Mouse (Mus musculus): ENCODE data around the gene Kcne3. TPM values are rescaled to one million over a fixed set of nuclear protein-coding genes. Genes with fewer than 3 reads are reported as not detected.

Gene Kcne3
- total and polyA plus RNA-seq, 2 experiments from 2014 or later, result 0.27 TPM; not detected in 1

- H3K4me2 ChIP-seq (ENCODE audit: low read depth, low read length, poor library complexity, severe bottlenecking), result peak overlapping the region; percentile 15; the same call in 1 of the 2 replicates
- DNase-seq (ENCODE audit: low spot score) (peak; percentile 24), ATAC-seq (ENCODE audit: low FRiP score) (peak; percentile 64)
- H3K36me3 ChIP-seq (ENCODE audit: insufficient read depth, low read length), result no peaks in the 10 kb centered on the region
- H3K27me3 ChIP-seq (ENCODE audit: insufficient read depth, low read length), result no peaks in the 10 kb centered on the region
- TF ChIP-seq CTCF (IDR thresholded peaks at IDR 0.05), result no peak
- no peak overlapping the region for H3K9ac ChIP-seq (replicated peaks; ENCODE audit: low read length, poor library complexity, severe bottlenecking)
- H3K27ac ChIP-seq (ENCODE audit: low read depth, low read length), result peak overlapping the region; percentile 82
- H3K4me3 ChIP-seq (ENCODE audit: low read depth, low read length), result no peak overlapping the region
- H3K4me1 ChIP-seq (ENCODE audit: insufficient read depth, low read length), result peaks cover 17% of the 10 kb centered on the region; the same call in 1 of the 2 replicates
- H3K9me3 ChIP-seq (ENCODE audit: low read length), result no peaks in the 10 kb centered on the region
- 42% methylated on average over 9 of the region's 9 CpGs for WGBS
Measured at GRCm38 (mm10) chr7:100216601-100217565, 40.6 kb downstream of the Kcne3 start.

GRCm38 (mm10) chr7:100227158-100227875, 51.0 kb downstream of the Kcne3 start, which contains the start of gene Pgm2l1:
Gene Pgm2l1 (plus strand): TSS chr7:100227394.
- ATAC-seq (ENCODE audit: low FRiP score), result peak; percentile 94
- Histone ChIP-seq H3K4me1 (ENCODE audit: insufficient read depth, low read length) (no peaks in the 10 kb centered on the region), H3K36me3 (ENCODE audit: insufficient read depth, low read length) (no peaks in the 10 kb centered on the region), H3K27ac (ENCODE audit: low read depth, low read length) (peak within 1 kb of the TSS; percentile 92), H3K4me2 (ENCODE audit: low read depth, low read length, poor library complexity, severe bottlenecking) (peak within 1 kb of the TSS; percentile 63), H3K9ac (replicated peaks; ENCODE audit: low read length, poor library complexity, severe bottlenecking) (peak within 1 kb of the TSS; percentile 67), H3K9me3 (ENCODE audit: low read length) (no peaks in the 10 kb centered on the region), H3K27me3 (ENCODE audit: insufficient read depth, low read length) (no peaks in the 10 kb centered on the region), H3K4me3 (ENCODE audit: low read depth, low read length) (peak within 1 kb of the TSS; percentile 90)
- under 1% methylated on average over 38 of the region's 72 CpGs for WGBS
- TF ChIP-seq CTCF (IDR thresholded peaks at IDR 0.05), result peak; percentile 22; the same call in 1 of the 2 replicates
- DNase-seq (ENCODE audit: low spot score), result peak; percentile 96

- no peak for TF ChIP-seq CTCF (IDR thresholded peaks at IDR 0.05)
Measured at GRCm38 (mm10) chr7:100227896-100228525, 51.7 kb downstream of the Kcne3 start.

GRCm38 (mm10) chr7:100228957-100229356, 52.7 kb downstream of the Kcne3 start:
- Histone ChIP-seq H3K36me3 (ENCODE audit: insufficient read depth, low read length) (no peaks in the 10 kb centered on the region), H3K4me2 (ENCODE audit: low read depth, low read length, poor library complexity, severe bottlenecking) (peak overlapping the region; percentile 63), H3K9me3 (ENCODE audit: low read length) (no peaks in the 10 kb centered on the region), H3K9ac (replicated peaks; ENCODE audit: low read length, poor library complexity, severe bottlenecking) (peak overlapping the region; percentile 67), H3K27me3 (ENCODE audit: insufficient read depth, low read length) (no peaks in the 10 kb centered on the region), H3K4me3 (ENCODE audit: low read depth, low read length) (peak overlapping the region; percentile 90), H3K4me1 (ENCODE audit: insufficient read depth, low read length) (no peaks in the 10 kb centered on the region), H3K27ac (ENCODE audit: low read depth, low read length) (peak overlapping the region; percentile 92; the same call in 1 of the 2 replicates)
- TF ChIP-seq CTCF (IDR thresholded peaks at IDR 0.05), result no peak
- WGBS, result 57% methylated on average over 3 of the region's 3 CpGs
- DNase-seq (ENCODE audit: low spot score) (no peak), ATAC-seq (ENCODE audit: low FRiP score) (no peak)

More at GRCm38 (mm10) chr7:100227896-100228525, 51.7 kb downstream of the Kcne3 start:
- H3K27ac ChIP-seq (ENCODE audit: low read depth, low read length), result peak overlapping the region; percentile 92
- H3K4me3 ChIP-seq (ENCODE audit: low read depth, low read length), result peak overlapping the region; percentile 90
- H3K9ac ChIP-seq (replicated peaks; ENCODE audit: low read length, poor library complexity, severe bottlenecking), result peak overlapping the region; percentile 67
- H3K4me1 ChIP-seq (ENCODE audit: insufficient read depth, low read length), result no peaks in the 10 kb centered on the region
- peak; percentile 33 for DNase-seq (ENCODE audit: low spot score)
- no peaks in the 10 kb centered on the region for H3K36me3 ChIP-seq (ENCODE audit: insufficient read depth, low read length)
- H3K4me2 ChIP-seq (ENCODE audit: low read depth, low read length, poor library complexity, severe bottlenecking), result peak overlapping the region; percentile 63
- H3K9me3 ChIP-seq (ENCODE audit: low read length), result no peaks in the 10 kb centered on the region
- H3K27me3 ChIP-seq (ENCODE audit: insufficient read depth, low read length), result no peaks in the 10 kb centered on the region
- ATAC-seq (ENCODE audit: low FRiP score), result peak; percentile 29; the same call in 1 of the 2 replicates
- 2% methylated on average over 23 of the region's 23 CpGs for WGBS

- Histone ChIP-seq H3K4me3 (ENCODE audit: low read depth, low read length) (no peak overlapping the region), H3K9ac (replicated peaks; ENCODE audit: low read length, poor library complexity, severe bottlenecking) (no peak overlapping the region), H3K9me3 (ENCODE audit: low read length) (no peaks in the 10 kb centered on the region), H3K4me1 (ENCODE audit: insufficient read depth, low read length) (no peaks in the 10 kb centered on the region), H3K27me3 (ENCODE audit: insufficient read depth, low read length) (no peaks in the 10 kb centered on the region), H3K36me3 (ENCODE audit: insufficient read depth, low read length) (no peaks in the 10 kb centered on the region), H3K4me2 (ENCODE audit: low read depth, low read length, poor library complexity, severe bottlenecking) (no peak overlapping the region; the same call in 1 of the 2 replicates), H3K27ac (ENCODE audit: low read depth, low read length) (no peak overlapping the region)
- WGBS, result 100% methylated on average over 1 of the region's 1 CpGs
- DNase-seq (ENCODE audit: low spot score), result no peak
- ATAC-seq (ENCODE audit: low FRiP score), result no peak
- TF ChIP-seq CTCF (IDR thresholded peaks at IDR 0.05), result no peak
Measured at GRCm38 (mm10) chr7:100230646-100231045, 54.3 kb downstream of the Kcne3 start.
